Mouse (Mus musculus) heart, embryonic 15.5 days (tissue): Measurements from ENCODE around the gene Tbc1d10a. TPM values are rescaled to one million over a fixed set of nuclear protein-coding genes. Genes with fewer than 3 reads are reported as not detected.

Experiments
- ATAC-seq: fragments of 200-750 bp; cut with Nextera tagmentation; replicated peaks from 2 replicates; pipeline ENCODE4 v1.8.0; 2017; ENCODE audit warnings: low read depth, moderate TSS enrichment; ENCODE audit not compliant: insufficient number of reproducible peaks, insufficient read depth, low FRiP score
- H3K27ac ChIP-seq: fragments of 300-500 bp; sonication (generic); 2 replicates; pipeline ENCODE4 v1.5.1; 2015; ENCODE audit warnings: mild to moderate bottlenecking, inconsistent platforms
- H3K27me3 ChIP-seq: fragments of 300-500 bp; sonication (generic); 2 replicates; pipeline ENCODE4 v1.6.1; 2015; ENCODE audit warnings: inconsistent platforms
- H3K36me3 ChIP-seq: fragments of 300-500 bp; sonication (generic); 2 replicates; pipeline ENCODE4 v1.6.1; 2015; ENCODE audit warnings: mild to moderate bottlenecking, inconsistent platforms
- H3K4me1 ChIP-seq: fragments of 300-500 bp; sonication (generic); replicated peaks from 2 replicates; pipeline ENCODE4 v1.6.1; 2015; ENCODE audit warnings: inconsistent platforms
- H3K4me2 ChIP-seq: fragments of 300-500 bp; sonication (generic); 2 replicates; pipeline ENCODE4 v1.6.1; 2015; ENCODE audit warnings: inconsistent platforms, mild to moderate bottlenecking, moderate library complexity
- H3K4me3 ChIP-seq: fragments of 300-500 bp; sonication (generic); 2 replicates; pipeline ENCODE4 v1.5.1; 2015; ENCODE audit warnings: mild to moderate bottlenecking, inconsistent platforms
- H3K9ac ChIP-seq: fragments of 300-500 bp; sonication (generic); 2 replicates; pipeline ENCODE4 v1.6.1; 2015; ENCODE audit warnings: mild to moderate bottlenecking, inconsistent platforms
- H3K9me3 ChIP-seq: fragments of 300-500 bp; sonication (generic); replicated peaks from 2 replicates; pipeline ENCODE4 v1.6.1; 2016; ENCODE audit warnings: inconsistent platforms
- WGBS: fragments of 180-500 bp; shearing (Covaris S2); methylation state at CpG from one replicate; pipeline ENCODE4 v1.1.7; 2015; ENCODE audit warnings: mixed read lengths; 5-methylcytosine and 5-hydroxymethylcytosine counted together
- polyA plus RNA-seq: library from polyadenylated mRNA; unstranded; fragments of >200 nt; fragmentation: Nextera tagmentation; extraction: Ambion mirVana; gene quantifications from 2 replicates; pipeline ENCODE4 v1.2.1, GENCODE M21; 2015

Gene Tbc1d10a
- polyA plus RNA-seq, 1 experiment from 2014 or later = 13.9 TPM

DNA sequence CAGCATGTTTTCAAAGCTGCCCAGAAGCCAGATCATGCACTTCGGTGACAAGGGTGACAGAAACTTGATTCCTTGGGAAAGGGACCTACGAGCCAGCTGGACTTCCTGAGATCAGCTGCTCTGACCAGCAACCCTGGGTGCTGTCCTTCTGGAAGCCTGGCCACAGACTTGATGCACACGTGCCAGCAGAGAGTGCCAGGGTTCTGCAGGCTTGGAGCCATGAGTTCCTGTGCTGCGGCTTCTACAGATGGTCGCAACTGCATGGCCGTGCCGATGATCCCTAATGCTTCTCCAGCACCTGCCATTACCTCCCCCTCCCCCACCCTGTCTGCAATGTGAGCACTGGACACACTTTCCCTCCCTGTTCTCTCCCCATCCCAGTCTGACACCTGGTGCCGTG lies 41.9 kb downstream of the Tbc1d10a start:
- Histone ChIP-seq H3K9ac (no peak overlapping the region), H3K4me2 (no peak overlapping the region), H3K27me3 (no peaks in the 10 kb centered on the region), H3K4me3 (no peak overlapping the region), H3K27ac (no peak overlapping the region), H3K9me3 (no peaks in the 10 kb centered on the region), H3K4me1 (no peaks in the 10 kb centered on the region), H3K36me3 (no peaks in the 10 kb centered on the region)
- ATAC-seq = no peak
- WGBS = 33% methylated on average over 8 of the region's 8 CpGs

GRCm38 (mm10) chr11:4229841-4230240 lies 43.3 kb downstream of the Tbc1d10a start:
- H3K27ac ChIP-seq = no peak overlapping the region
- no peaks in the 10 kb centered on the region for H3K9me3 ChIP-seq
- no peak for ATAC-seq
- H3K4me3 ChIP-seq = no peak overlapping the region
- no peak overlapping the region for H3K9ac ChIP-seq
- H3K27me3 ChIP-seq = no peaks in the 10 kb centered on the region
- H3K36me3 ChIP-seq = no peaks in the 10 kb centered on the region
- H3K4me1 ChIP-seq = no peaks in the 10 kb centered on the region
- WGBS = 57% methylated on average over 4 of the region's 4 CpGs
- no peak overlapping the region for H3K4me2 ChIP-seq

- WGBS = 89% methylated on average over 2 of the region's 2 CpGs
- H3K9ac ChIP-seq = no peak overlapping the region
- no peak overlapping the region for H3K4me3 ChIP-seq
- no peaks in the 10 kb centered on the region for H3K27me3 ChIP-seq
- ATAC-seq = no peak
- no peaks in the 10 kb centered on the region for H3K9me3 ChIP-seq
- H3K4me2 ChIP-seq = no peak overlapping the region
- H3K36me3 ChIP-seq = no peaks in the 10 kb centered on the region
- H3K4me1 ChIP-seq = peaks cover 4% of the 10 kb centered on the region; the same call in 1 of the 2 replicates
- H3K27ac ChIP-seq = no peak overlapping the region
Measured at GRCm38 (mm10) chr11:4231435-4231834, 44.8 kb downstream of the Tbc1d10a start.

DNA sequence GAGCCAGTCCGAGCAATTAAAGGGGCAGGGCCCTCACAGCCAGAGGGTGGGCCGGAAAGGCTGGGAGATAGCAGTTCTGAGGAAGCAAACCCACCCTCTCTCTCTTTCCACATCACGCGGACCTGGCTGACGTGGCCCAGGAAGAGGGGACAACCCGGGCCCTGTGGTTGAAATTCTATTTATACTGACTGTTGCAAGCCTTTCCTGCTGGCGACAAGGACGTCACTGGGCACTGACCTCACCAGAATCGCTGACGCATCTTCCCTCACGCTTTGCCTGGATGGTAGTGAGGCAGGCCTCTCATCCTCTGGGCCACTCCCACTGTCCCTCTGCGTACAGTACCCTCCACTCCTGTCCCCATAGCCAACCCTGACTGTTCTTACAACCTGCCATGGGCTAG lies 46.1 kb downstream of the Tbc1d10a start:
- ATAC-seq = peak; percentile 58; the same call in 1 of the 2 replicates
- H3K9ac ChIP-seq = no peak overlapping the region
- H3K9me3 ChIP-seq = no peaks in the 10 kb centered on the region
- H3K36me3 ChIP-seq = no peaks in the 10 kb centered on the region
- no peak overlapping the region for H3K4me3 ChIP-seq
- no peak overlapping the region for H3K27ac ChIP-seq
- 39% methylated on average over 12 of the region's 12 CpGs for WGBS
- H3K4me2 ChIP-seq = no peak overlapping the region
- H3K4me1 ChIP-seq = peaks cover 4% of the 10 kb centered on the region; the same call in 1 of the 2 replicates
- H3K27me3 ChIP-seq = 0 out of 2 replicates have a peak, but pooled peaks cover 4% of the 10 kb centered on the region

- H3K9me3 ChIP-seq = no peaks in the 10 kb centered on the region
- no peak for ATAC-seq
- 0 out of 2 replicates have a peak, but pooled peaks cover 4% of the 10 kb centered on the region for H3K27me3 ChIP-seq
- H3K4me3 ChIP-seq = no peak overlapping the region
- peaks cover 4% of the 10 kb centered on the region; the same call in 1 of the 2 replicates for H3K4me1 ChIP-seq
- 81% methylated on average over 6 of the region's 6 CpGs for WGBS
- no peak overlapping the region for H3K9ac ChIP-seq
- H3K36me3 ChIP-seq = no peaks in the 10 kb centered on the region
- H3K4me2 ChIP-seq = no peak overlapping the region
- no peak overlapping the region for H3K27ac ChIP-seq
Measured at GRCm38 (mm10) chr11:4235052-4235655, 48.6 kb downstream of the Tbc1d10a start.

DNA sequence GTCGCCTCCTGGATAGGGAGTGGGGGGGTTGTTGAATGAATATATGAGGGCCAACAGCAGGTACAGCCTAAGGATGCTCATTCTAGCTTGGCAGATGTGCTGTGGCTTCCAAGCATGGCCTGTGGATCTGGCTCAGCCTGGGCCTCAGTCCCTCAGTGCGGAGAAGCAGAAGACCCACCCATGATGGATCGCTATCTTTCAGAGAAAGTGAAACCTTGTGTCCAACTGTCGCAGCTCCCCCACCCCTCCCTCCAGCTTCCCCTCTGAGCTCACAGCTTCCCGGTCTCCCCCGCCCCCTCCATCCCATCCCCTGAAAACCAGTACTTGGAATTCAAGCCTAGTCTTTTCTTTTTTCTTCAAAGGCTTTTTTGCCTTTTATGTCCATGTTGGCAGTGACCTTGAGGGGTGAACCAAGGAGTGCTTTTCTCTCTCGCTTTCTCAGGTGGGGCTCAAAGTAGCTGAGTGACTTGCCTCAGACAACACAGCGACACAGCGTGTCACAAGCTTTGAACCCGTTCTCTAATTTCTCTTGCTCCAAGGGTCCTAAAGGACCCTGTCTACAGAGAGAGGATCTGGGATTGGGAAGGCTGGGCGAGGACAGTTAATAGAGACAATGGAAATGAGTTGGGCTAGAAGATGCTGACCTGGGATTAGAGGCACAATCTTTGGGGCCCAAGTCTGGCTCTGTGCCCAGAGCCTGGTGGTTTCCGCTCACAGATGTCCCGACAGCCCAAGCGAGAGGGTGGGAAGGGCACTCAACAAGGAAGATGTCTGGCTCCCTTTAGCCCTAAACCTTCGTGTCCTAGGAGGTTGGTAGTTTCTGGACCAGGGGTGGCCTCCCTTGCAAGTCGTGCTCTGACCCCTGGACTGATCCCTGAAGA lies 49.3 kb downstream of the Tbc1d10a start, which contains the start of gene Osm:
TSS of gene Osm (plus strand) at position 756 of the 881 bp plus-strand sequence.
- no peaks in the 10 kb centered on the region for H3K36me3 ChIP-seq
- ATAC-seq = no peak
- H3K4me2 ChIP-seq = peak within 1 kb of the TSS; percentile 23; the same call in 1 of the 2 replicates
- peaks cover 4% of the 10 kb centered on the region; the same call in 1 of the 2 replicates for H3K4me1 ChIP-seq
- H3K27me3 ChIP-seq = 0 out of 2 replicates have a peak, but pooled peaks cover 4% of the 10 kb centered on the region
- H3K9me3 ChIP-seq = no peaks in the 10 kb centered on the region
- peak within 1 kb of the TSS; percentile 4; the same call in 1 of the 2 replicates for H3K4me3 ChIP-seq
- no peak within 1 kb of the TSS for H3K9ac ChIP-seq
- 58% methylated on average over 16 of the region's 16 CpGs for WGBS
- no peak within 1 kb of the TSS for H3K27ac ChIP-seq

DNA sequence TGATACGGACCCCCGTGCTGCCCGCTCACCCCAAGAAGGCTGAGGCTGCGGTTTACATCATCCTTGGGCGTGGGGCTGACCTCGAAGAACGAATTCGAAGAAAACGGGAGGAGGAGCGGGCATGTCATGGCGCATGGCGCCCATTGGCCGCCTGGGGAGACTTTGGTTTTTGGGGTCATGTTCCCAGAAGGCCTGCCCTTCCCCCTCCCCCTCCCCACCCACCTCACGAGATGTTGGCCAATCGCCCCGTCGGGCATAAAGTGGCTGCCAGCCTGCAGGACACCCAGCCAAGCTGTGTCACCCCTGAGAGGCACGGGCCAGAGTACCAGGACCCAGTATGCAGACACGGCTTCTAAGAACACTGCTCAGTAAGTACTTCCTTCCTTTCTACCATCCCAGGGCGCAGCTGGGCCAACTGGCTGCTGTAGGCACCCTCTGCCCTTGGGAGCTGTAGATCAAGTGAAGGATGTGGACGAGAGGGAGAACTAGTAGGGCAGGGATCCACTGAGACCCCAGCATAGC lies 50.0 kb downstream of the Tbc1d10a start:
- ATAC-seq = no peak
- Histone ChIP-seq H3K36me3 (no peaks in the 10 kb centered on the region), H3K4me1 (peaks cover 4% of the 10 kb centered on the region; the same call in 1 of the 2 replicates), H3K9me3 (no peaks in the 10 kb centered on the region), H3K27ac (no peak overlapping the region), H3K9ac (no peak overlapping the region), H3K4me2 (peak overlapping the region; percentile 23; the same call in 1 of the 2 replicates), H3K27me3 (0 out of 2 replicates have a peak, but pooled peaks cover 4% of the 10 kb centered on the region), H3K4me3 (no peak overlapping the region; the same call in 1 of the 2 replicates)
- WGBS = 81% methylated on average over 21 of the region's 21 CpGs

DNA sequence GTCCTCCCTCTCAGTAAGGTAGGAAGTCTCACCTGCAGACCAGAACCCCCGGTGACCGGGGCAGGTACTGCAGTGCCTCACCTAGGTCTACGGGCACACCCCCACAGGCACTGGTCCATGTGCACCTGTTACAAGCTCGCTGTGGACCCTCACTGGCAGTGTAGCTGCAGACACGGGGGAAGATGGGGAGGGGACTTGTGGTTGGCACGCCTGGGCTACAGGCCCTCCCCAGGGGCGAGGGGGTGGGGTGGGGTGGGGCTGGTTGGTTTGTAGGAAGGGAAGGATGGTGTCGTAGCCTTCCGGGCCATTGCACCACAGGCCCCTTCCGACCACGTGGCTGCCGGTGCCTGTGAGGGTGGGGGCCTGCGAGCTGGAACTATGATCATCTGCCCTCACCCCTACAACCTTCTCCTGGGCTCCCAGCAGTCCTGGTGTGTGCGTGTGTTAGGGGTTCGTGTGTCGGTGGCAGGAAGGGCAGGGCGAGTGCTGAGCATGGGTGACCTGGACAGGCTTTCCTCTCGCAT lies 50.9 kb downstream of the Tbc1d10a start:
- H3K9ac ChIP-seq = no peak overlapping the region
- ATAC-seq = no peak
- H3K27ac ChIP-seq = no peak overlapping the region
- peak overlapping the region; percentile 23; the same call in 1 of the 2 replicates for H3K4me2 ChIP-seq
- H3K27me3 ChIP-seq = 0 out of 2 replicates have a peak, but pooled peaks cover 4% of the 10 kb centered on the region
- H3K36me3 ChIP-seq = no peaks in the 10 kb centered on the region
- peak overlapping the region; percentile 4; the same call in 1 of the 2 replicates for H3K4me3 ChIP-seq
- WGBS = 79% methylated on average over 18 of the region's 18 CpGs
- H3K9me3 ChIP-seq = no peaks in the 10 kb centered on the region
- H3K4me1 ChIP-seq = peaks cover 4% of the 10 kb centered on the region; the same call in 1 of the 2 replicates

DNA sequence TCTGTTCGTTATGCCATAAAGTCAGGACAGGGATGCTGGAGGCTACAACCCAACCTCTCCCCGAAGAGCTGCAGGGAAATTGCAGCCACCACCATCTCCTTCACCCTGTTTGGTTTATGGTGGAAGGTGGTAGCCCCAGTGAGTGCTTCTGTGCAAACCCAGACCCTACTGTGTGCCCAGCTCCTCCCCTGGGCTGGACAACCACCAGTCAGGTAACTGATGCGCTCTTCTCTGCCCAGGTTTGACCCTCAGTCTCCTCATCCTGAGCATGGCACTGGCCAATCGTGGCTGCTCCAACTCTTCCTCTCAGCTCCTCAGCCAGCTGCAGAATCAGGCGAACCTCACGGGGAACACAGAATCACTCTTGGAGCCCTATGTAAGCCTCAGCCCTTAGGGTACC lies 51.6 kb downstream of the Tbc1d10a start:
- Histone ChIP-seq H3K4me1 (peaks cover 4% of the 10 kb centered on the region; the same call in 1 of the 2 replicates), H3K36me3 (no peaks in the 10 kb centered on the region), H3K9me3 (no peaks in the 10 kb centered on the region), H3K27ac (no peak overlapping the region), H3K9ac (no peak overlapping the region), H3K4me3 (no peak overlapping the region), H3K4me2 (no peak overlapping the region), H3K27me3 (0 out of 2 replicates have a peak, but pooled peaks cover 4% of the 10 kb centered on the region)
- no peak for ATAC-seq
- 83% methylated on average over 6 of the region's 6 CpGs for WGBS

DNA sequence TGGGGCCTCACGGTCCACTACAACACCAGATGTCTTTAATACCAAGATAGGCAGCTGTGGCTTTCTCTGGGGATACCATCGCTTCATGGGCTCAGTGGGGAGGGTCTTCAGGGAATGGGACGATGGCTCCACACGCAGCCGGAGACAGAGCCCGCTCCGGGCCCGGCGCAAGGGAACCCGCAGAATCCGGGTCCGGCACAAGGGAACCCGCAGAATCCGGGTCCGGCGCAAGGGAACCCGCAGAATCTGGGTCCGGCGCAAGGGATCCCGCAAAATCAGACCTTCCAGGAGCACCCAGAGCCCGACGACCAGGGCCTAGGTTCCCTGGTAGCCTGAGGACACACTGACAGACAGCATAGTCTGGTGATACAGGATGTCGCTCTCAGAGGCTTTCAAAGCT lies 53.1 kb downstream of the Tbc1d10a start:
- Histone ChIP-seq H3K4me2 (no peak overlapping the region), H3K4me3 (no peak overlapping the region), H3K9me3 (no peaks in the 10 kb centered on the region), H3K4me1 (peaks cover 4% of the 10 kb centered on the region; the same call in 1 of the 2 replicates), H3K36me3 (no peaks in the 10 kb centered on the region), H3K27me3 (0 out of 2 replicates have a peak, but pooled peaks cover 4% of the 10 kb centered on the region), H3K9ac (no peak overlapping the region), H3K27ac (no peak overlapping the region)
- no peak for ATAC-seq
- 84% methylated on average over 23 of the region's 23 CpGs for WGBS

DNA sequence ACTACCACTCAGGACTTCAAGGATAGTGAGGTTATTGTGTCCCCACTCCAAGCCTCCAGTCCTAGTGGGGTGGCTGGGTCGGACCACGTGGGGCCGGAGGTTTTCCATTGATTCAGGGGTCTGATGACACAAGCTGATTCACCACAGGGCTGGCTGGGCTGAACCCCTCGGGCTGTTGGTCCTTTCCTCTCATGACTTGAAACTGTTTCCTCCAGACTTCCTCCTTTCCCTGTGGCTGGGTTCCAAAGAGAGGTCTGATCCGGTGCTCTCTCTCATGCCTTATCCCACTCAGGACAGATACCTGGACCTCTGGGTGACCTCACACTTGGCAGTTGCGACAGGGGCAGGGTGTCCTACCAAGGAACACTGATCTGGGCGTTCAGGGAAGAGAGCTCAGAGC lies 53.6 kb downstream of the Tbc1d10a start:
- Histone ChIP-seq H3K4me1 (peaks cover 4% of the 10 kb centered on the region; the same call in 1 of the 2 replicates), H3K9me3 (no peaks in the 10 kb centered on the region), H3K36me3 (no peaks in the 10 kb centered on the region), H3K27me3 (0 out of 2 replicates have a peak, but pooled peaks cover 4% of the 10 kb centered on the region), H3K4me3 (no peak overlapping the region), H3K9ac (no peak overlapping the region), H3K27ac (no peak overlapping the region), H3K4me2 (no peak overlapping the region)
- ATAC-seq = no peak
- 49% methylated on average over 7 of the region's 7 CpGs for WGBS
